Mouse (Mus musculus) left cerebral cortex, adult 11 months (tissue): Measurements from ENCODE around the gene Tigit.

Experiments used
- DNase-seq: peaks from one replicate; pipeline ENCODE4 v3.0.0; 2022; ENCODE audit warnings: low spot score

The Tigit gene

DNA sequence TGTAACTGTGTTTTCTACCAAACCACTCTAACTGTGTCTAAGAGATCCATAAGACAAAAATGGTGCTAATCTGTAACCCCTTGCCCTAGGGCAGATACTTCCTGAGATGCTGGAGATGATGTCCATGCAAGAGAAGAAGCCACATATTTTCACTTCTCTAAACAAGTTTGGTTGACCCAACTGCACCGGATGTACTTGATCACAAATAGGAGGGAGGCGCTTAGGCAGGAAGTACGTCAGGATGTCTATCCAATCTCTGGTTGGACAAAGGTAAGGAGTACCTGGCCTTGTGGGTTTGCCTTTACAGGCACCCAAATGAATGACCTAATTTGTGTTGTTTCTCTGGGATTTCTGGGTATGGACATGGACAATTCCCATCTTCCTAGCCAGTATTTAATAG lies 4.3 kb upstream of the Tigit start:
- no peak for DNase-seq

DNA sequence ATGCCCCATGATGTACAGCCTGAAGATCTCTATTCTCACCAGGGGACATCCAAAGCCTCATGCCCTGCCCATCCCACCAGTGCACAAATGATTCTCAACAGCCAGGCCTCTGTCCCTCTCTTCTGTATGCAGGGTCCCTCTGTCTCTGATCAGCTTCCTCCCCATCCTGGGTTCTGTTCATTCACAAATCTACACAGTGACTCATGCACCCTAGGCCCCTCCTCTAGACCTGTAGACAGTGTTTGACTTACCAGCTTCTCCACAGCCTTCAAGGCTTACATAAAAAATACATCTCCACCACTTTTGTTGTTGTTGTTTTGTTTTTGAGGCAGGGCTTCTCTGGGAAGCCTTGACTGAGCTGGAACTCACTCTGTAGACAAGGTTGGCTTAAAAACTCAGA lies 915 bp upstream of the Tigit start:
- DNase-seq: no peak

DNA sequence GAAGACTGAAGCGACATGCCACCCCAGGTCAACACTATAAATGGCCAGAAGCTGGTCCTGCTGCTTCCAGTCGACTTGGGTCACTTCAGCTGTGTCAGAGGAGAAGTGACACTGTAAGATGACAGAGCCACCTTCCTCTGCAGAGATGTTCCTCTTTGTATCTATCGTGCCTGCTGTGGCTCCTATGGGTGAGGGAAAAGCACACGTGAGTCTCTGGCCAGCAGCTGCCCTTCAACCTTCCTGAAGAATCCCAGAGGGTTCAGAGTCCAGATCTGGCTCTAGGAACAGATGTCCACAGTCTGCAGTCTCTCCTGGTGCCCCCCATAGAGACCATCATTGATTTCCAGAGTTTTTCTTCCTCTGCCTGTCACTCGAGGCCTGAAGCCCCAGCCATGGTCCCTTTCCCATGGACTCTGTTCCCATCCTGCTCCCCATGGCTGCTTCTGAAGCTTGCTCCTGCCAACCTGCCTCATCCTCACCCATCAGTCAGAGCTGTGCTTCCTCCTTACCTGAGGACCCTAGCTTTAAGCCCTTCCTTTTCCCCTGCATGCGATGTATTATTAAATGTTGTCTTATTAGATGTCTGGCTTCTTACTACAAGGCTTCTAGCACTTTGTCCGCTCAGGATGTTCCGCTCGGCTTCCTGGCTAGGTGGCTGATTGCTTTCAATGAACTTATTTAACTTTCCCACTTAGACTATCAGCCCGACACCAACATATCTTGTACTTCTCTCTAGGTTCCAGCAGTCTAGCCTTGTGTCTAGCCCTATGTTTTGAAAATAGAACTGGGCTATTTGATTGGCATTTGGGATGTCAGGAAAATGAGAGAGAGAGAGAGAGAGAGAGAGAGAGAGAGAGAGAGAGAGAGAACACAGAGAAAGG lies 1.6 kb downstream of the Tigit start:
- no peak for DNase-seq

DNA sequence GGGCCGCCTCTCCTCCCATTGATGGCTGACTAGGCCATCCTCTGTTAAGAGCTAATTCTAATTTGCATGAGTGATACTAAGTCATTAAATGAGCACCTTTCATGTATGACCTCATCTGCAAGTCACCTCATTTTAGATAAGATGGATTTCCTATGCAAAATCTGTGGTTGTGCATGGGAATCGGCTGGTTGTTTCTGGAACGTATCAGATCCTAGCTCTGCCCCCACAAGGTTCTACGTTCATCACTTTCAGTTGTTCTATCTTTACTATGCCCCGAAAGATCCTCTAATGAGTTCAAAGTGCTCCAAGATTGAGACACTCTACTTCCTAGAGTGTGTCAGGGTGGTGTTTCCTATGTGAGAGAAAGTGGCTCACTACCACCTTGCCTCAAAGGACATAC lies 2.4 kb downstream of the Tigit start:
- no peak for DNase-seq

DNA sequence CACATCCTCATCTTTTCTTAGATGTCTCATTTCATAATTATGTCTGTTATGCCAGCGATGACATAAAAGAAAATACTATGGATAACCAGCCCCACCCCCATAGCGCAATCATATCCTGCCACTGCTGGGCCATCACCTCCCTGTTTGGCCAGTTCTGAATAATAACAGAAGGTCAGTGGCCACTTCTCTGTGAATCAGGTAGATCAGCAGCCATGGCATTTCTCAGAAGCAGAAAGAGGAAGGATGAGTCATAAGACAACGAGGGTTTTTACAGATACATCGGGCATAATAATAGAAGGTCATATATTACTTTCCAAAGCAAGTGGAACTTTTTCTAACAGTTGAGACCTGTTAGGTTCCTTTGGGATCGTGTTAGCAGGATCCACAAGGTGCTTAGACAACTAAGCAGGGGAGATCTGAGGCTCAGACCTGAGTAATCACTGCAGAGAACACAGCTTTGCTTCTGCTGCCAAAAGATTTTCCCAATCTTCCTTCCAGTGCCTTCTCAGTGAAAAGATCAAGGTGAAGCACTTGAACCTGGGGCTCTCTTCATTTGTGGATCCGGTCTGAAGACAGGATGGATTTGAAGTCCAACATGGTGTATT lies 8.7 kb downstream of the Tigit start:
- DNase-seq: no peak

DNA sequence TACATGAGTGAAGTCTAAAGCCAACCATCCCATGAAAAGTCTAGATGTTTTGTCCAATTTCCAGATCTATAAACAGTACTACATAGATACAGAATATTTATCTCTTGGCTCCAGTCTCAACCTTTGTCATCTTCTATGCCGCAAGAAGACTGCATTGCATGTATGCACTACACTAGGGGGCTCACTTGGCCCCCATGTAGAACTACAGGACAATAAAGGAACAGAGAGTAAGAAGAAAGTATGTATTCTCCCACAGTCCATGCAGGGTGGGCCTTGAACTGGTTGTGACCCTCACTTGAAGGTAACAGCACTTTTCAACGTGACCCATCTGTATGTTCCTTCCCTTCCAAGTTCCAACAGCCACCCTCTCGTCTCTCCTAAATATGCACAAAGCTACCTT lies 9.7 kb downstream of the Tigit start:
- no peak for DNase-seq

DNA sequence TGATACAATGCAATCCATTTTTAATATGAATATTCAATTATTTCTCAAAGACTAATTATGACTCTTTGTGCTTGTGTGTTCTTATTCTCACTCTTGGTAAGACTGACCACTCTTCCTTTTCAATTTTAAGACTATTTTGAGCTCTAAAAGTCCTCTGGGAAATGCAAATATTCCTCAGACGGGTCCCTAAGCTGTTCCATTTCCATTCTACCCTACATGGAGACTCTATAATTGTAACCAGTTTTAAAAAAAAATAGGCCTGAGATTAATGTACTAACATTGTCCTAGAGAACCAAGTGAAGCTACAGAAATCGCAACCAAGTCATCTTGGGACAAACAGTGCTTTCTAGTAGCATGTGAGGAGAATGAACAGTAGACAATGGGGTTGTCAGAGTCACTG lies 10.7 kb downstream of the Tigit start:
- DNase-seq: no peak

DNA sequence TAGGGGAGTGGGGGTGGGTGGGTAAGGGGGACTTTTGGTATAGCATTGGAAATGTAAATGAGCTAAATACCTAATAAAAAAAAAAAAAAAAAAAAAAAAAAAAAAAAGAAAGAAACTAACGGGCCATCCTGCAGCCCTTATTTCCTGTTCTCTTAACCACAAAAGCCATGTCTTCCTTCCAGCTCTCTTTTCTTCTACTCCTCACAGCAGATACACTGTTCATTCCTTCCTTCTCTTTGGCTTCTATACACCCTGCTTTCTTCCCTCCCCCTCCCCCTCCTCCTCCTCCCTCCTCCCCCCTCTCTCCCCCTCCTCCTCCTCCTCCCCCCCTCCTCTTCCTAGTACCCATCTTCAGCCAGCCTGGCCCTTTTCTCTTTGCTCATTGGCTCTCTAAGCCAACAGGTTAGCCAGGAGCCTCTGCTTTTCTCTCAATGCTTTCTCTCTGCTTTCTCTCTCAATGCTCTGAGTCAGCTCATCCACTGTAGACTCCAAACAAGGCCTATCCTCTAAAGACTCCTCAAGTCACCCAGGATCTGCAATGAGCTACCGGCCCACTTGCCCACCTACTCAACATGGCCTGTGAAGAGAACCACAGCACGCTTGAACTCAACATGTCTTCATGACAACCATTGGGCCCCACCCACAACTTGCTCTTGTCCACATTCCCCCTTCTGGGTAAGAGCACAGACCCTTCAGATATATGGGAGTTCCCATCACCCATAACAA lies 13.4 kb downstream of the Tigit start:
- DNase-seq: no peak

DNA sequence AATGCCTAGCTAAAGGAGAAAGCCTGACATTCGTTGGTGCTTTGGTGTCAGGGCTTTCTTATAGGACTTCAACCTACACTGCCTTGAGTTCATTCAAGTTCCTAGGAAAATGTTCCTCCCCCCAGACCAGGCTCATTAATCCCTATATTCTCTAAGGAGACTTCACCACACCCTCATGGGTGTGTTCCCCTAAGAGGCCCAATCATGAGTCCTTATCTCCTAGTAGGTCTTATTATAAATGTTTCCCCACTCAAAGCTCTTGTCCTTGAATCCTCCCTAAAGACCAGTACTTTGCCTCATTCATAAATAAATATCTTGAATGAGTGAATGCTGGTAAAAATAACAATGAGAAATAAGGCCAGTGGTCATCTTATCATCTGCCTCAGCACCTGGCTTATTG lies 16.3 kb downstream of the Tigit start:
- no peak for DNase-seq

DNA sequence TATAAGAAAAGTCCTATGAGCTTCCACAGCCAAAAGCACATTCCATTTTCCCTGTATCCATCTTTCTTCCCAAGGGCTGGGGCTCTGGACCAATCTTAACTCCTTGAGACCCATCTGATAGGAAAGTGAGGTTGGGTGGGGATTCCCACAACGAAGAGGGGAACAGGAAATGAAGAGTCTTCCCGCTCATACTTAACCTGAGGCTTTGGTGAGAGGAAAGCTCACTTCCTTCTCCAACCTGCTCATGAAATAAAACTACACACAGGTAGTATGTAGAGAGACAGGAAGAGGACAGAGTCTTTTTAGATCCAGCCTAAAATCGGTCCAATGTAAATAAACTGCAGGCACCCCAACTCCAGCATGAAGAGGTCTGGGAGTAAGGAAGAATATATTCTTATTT lies 17.0 kb downstream of the Tigit start:
- no peak for DNase-seq

DNA sequence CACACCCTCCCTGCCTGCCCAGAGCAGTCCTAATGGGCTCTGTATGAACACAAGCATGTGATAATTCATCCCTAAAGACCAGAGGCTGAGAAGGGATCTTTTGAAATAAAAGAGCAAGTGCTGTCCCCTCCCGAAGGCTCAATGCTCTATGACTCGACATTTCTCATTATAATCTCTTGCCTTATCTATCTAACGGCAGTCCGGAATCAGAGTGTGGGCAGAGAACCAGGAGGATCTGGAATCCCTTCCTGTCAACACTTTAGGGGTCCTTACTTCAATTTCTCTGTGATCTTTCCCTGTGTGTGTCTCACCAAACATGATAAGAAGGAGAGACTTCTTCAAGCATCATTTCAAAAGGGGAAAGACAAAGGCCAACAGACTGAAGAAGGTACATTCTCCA lies 18.1 kb downstream of the Tigit start:
- DNase-seq: no peak

DNA sequence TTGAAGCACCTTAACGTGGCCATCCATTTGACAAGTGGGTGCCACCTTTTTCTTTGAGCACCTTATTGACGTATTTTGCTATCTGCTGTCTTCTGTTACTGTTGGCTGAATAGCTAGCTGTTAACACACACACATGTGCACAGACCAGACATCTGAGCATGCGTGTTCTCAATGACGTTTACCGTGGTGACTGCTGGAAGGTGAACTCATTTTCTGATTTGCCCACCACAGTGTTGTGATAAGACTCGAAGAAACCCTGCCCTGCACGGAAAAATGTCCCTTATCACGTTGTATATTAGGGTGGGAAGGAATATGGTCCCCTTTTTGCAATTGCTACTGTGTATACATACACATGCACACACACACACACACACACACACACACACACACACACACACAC lies 22.7 kb downstream of the Tigit start:
- DNase-seq: no peak

DNA sequence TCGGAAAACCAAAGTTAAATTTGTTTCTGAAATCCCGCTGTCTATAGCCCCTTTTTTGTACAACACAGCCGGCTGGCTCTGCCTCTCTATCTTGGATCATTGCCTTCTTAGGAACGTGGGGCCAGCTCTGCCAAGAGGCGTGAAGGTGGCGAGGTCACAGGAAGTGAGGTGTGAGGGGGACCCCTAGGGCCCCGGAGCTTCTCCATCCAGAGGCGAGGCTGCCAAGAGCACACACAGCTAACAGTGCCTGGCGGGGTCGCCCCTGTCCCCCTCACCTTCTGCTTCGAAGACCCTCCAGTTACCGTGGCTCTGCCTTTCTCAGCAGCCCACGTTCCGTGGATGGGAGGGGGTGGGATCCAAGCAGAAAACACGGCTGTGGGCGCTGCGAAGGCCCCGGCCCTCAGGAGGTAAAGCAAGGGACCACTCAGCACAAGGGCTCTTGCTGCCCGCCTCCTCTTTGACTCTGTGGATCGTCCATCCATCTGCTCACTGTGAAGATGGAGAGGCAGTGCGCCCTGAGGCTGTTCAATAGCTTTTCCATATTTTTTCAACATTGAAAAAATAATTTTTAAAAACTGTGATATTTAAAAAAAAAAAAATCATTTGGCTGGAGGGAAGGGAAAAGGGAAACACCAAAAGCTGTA lies 25.4 kb downstream of the Tigit start:
- no peak for DNase-seq

DNA sequence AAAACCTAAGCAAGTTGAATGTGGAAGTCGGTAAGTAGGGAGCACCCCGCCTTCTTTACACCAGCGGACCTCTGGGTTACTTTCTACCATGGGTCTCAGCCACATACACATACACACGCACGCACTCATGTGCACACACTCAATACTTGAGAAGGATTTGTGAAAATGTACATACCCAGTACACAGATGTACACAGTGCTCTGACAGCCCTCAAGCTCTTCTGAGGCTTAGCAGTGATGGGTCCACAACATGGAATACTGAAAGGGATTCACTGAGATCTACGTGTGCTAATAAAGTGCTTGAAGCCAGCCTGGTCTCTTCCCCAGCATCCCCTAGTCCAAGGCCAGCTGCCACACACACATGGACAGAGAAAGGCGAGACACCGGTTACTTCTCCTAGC lies 26.7 kb downstream of the Tigit start:
- no peak for DNase-seq

DNA sequence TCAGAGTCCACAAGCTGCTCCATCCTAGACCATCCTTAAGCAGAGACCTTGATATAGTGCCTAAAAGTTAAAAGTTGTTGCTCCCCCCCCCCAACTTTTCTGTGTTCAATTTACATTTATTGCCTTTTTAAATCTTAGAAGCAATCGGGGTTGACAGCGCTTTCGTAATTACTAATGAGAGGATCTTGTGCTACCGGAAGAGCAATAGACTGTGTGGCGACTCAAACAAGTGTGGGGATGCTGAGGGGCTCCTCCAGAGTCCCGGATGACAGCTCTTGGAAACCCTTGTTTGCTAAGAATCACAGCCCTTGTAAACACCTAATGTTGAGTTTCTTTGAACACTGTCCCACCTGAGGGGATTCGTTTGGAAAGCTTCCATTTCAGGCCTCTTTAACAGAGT lies 29.9 kb downstream of the Tigit start:
- DNase-seq: no peak

DNA sequence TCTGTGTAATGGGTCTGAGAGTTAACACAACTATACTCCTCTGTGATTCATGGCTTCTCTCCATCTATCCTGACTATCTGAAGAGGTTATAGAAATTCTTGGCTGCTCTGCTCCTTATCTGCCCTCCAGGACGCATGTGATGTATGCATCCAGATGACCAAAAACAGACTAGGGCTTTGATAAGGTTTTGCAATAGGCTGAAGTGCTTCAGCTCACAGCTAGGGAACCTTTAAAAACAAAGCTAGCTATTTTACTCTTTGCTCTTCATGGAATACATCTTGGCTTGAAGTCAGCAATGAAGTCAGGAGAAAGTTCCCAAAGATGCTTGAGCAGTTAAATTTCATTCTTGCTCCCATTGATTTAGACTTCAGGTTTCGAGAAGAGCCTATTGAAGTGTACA lies 32.2 kb downstream of the Tigit start:
- DNase-seq: no peak

DNA sequence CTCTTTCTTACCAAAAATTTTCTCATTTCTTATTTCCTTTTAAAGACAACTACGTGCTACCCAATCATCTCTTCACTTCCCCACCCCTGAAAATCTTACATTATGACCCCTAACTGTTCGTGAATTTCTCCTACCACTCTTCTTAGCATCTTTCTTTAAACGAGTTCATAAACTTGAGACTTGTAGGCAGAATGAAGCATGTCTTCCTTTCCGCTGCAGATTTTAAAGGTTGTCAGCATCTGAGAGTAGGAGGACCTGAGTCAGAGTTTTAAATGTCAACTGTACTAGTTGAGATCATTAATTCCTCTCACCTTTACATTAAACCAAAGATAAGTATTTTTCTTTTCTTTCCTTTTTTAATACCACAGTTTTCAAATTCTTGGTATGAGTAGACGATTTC lies 35.3 kb downstream of the Tigit start:
- no peak for DNase-seq

DNA sequence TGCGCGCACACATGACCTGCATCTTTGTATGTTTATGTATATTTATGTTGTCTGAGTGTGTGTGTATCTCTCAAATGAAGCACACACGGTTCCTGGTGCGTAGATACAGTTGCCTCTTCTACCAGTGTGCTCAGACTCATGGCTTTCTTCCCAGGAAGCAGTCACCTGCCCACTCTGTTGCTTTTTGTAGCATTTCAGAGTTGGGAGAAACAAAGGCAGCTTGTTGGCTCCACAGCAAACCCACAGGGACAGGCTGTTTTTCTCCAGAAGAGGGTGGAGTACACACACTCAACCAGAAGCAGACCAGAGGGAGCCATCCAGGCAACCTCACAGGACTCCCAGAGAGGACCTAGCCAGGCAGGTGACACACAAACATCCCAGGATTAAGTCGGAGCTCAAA lies 38.0 kb downstream of the Tigit start:
- DNase-seq: no peak

DNA sequence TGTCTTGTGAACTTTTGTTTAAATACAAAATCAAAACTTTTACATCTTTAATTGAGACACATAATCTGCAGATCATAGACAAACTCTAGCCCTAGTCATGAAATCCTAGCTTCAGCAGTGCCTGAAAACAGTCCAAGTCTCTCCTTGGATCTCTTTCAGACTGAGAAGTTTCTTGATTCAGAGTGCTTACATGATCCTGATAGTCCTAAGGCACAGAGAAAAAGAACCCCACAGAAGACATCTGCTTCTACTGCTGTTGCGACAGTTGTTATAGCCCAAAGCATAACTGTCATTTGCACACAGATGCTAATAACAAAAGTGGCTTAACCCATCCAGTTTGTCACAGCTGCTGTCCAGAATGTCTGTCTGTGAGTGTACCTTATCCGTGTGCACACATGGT lies 38.7 kb downstream of the Tigit start:
- no peak for DNase-seq

DNA sequence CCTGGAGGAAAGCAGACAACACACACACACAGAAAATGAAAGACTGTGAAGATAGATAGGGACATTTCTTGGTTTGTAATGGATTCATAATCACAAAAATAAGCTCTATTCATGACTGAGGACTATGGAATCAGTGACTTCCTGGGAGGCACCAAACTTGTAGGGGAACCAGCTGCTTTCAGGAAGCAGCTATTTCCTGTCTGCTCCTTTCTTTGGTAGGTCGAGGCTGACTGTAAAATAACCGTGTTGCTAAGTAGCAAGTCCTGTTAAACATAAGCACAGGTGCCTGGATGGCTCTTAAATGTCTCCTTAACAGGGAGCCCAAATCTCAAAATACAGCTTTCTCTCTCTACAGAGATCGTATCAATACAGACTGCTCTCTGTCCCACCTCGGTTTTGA lies 39.1 kb downstream of the Tigit start:
- no peak for DNase-seq

DNA sequence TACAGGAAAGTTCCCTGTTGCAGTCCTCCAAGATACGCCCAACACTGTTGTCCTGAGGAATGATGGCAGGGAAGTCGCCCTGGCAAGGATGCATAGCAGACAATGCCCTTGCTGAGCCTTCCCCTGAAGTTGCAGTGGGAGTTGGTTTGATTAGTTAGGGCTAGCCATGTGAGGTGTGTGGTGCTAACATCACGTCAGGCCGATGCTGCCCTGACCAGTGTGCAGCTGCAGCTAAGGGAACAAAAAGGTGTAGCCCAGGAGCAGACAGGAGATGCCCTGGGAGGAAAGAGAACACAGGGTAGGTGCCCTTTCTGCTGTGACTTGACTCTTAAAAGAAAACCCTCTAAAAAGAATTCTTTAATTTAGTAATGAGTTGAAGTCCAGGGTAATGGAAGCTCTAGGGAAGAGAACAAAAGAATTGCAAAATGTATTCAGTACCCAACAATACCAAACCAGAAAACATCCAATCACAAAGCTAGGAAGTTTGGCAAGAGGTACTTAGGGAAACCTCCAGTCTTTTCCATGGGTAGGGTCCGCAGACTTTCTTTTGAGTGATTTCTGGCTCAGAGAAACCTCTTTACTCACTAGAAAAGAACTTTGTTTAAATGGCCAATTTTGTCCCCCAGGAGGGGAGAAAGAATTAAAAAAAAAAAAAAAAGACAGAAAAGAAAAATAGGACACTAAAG lies 40.5 kb downstream of the Tigit start:
- DNase-seq: no peak

DNA sequence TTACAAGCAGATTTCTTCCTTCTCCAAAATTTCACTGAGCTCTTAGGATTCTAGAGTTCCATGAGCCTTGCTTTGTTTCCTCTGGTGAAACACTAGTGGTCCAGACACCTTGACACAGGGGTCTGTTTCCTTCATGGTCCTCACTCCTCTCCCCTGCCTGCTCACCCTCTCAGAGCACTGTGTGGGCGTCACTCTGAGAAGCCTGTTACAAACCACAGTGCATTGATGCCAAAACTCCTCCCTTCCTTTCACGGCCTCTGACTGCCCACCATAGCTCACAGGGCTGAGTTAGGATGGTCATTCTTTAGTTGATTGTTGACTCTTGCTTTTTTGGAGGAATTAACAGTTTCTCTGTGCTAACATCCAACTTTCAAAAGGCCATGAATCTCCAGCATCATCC lies 43.6 kb downstream of the Tigit start:
- DNase-seq: no peak
